Mouse (Mus musculus) adrenal gland, adult 2 months (tissue): ENCODE results near the gene Cdh3. TPM values are rescaled to one million over a fixed set of nuclear protein-coding genes. Genes with fewer than 3 reads are reported as not detected.

Experiments
- DNase-seq: peaks from one replicate; pipeline ENCODE4 v3.0.0; 2021
- long read RNA-seq: library from polyadenylated mRNA; stranded (forward); transcript quantifications from one replicate; pipeline ENCODE4 v2.0.0, GENCODE M21; 2021
- polyA plus RNA-seq: library from polyadenylated mRNA; depleted of rRNA; stranded (reverse); fragments of >200 nt; gene quantifications from 2 replicates; pipeline ENCODE4 v1.2.3, GENCODE M21; 2012; rRNA removed
- total RNA-seq, 2 experiments: library from RNA; stranded (reverse); gene quantifications; 2 replicates each; pipeline ENCODE4 v1.2.3; 2021

Cdh3 gene
- total RNA-seq = under 1 TPM; 0.55 to 0.93 TPM
- 0.19 and 0.30 TPM in 2 replicates for polyA plus RNA-seq
- long read RNA-seq = 0 reads

GRCm38 (mm10) chr8:106510365-106510975 lies at the start of gene Cdh3:
Cdh3 (plus strand) TSS chr8:106510891.
- DNase-seq = no peak

- no peak for DNase-seq
These were observed 48.6 kb upstream of the Cdh3 start for GRCm38 (mm10) chr8:106462131-106462530.

- no peak for DNase-seq
These were observed 46.9 kb upstream of the Cdh3 start for GRCm38 (mm10) chr8:106463795-106464194.

GRCm38 (mm10) chr8:106469485-106469884 lies 41.2 kb upstream of the Cdh3 start:
- DNase-seq = no peak

- DNase-seq = no peak
These were observed 36.7 kb upstream of the Cdh3 start for GRCm38 (mm10) chr8:106474001-106474400.

GRCm38 (mm10) chr8:106500018-106500685 lies 10.5 kb upstream of the Cdh3 start, which contains the start of gene 6030452D12Rik:
6030452D12Rik (plus strand) TSS chr8:106500522.
- peak; percentile 26 for DNase-seq

- no peak for DNase-seq
These were observed 6.5 kb upstream of the Cdh3 start for GRCm38 (mm10) chr8:106504241-106504640.

- DNase-seq = no peak
These were observed 5.2 kb upstream of the Cdh3 start for GRCm38 (mm10) chr8:106505328-106505965.

GRCm38 (mm10) chr8:106506106-106506505 lies 4.6 kb upstream of the Cdh3 start:
- DNase-seq = no peak

- peak; percentile 13 for DNase-seq
These were observed 2.8 kb upstream of the Cdh3 start for GRCm38 (mm10) chr8:106507761-106508331.

- DNase-seq = no peak
These were observed 2.2 kb upstream of the Cdh3 start for GRCm38 (mm10) chr8:106508456-106508855.

- no peak for DNase-seq
These were observed 1.5 kb upstream of the Cdh3 start for GRCm38 (mm10) chr8:106509079-106509780.

- no peak for DNase-seq
These were observed 392 bp downstream of the Cdh3 start for GRCm38 (mm10) chr8:106511065-106511501.

GRCm38 (mm10) chr8:106511531-106512041 lies 895 bp downstream of the Cdh3 start:
- no peak for DNase-seq

GRCm38 (mm10) chr8:106512475-106513150 lies 1.9 kb downstream of the Cdh3 start:
- no peak for DNase-seq

- no peak for DNase-seq
These were observed 5.3 kb downstream of the Cdh3 start for GRCm38 (mm10) chr8:106515946-106516479.

- no peak for DNase-seq
These were observed 5.9 kb downstream of the Cdh3 start for GRCm38 (mm10) chr8:106516581-106516980.

- DNase-seq = no peak
These were observed 8.1 kb downstream of the Cdh3 start for GRCm38 (mm10) chr8:106518763-106519162.

GRCm38 (mm10) chr8:106520578-106520977 lies 9.9 kb downstream of the Cdh3 start:
- no peak for DNase-seq

GRCm38 (mm10) chr8:106521845-106522244 lies 11.2 kb downstream of the Cdh3 start:
- DNase-seq = no peak

GRCm38 (mm10) chr8:106526725-106527124 lies 16.0 kb downstream of the Cdh3 start:
- DNase-seq = no peak
